Mouse (Mus musculus) embryonic facial prominence, embryonic 14.5 days (tissue): ENCODE results near the gene Tmed3. TPM values are rescaled to one million over a fixed set of nuclear protein-coding genes. Genes with fewer than 3 reads are reported as not detected.
A peak's percentile ranks its signal among the peaks of the same experiment; 100 is the strongest.

ENCODE experiments used
- ATAC-seq: fragments of 200-750 bp; cut with Nextera tagmentation; 2 replicates; pipeline ENCODE4 v1.8.0; 2017; ENCODE audit warnings: low read depth, moderate number of reproducible peaks, moderate TSS enrichment
- DNase-seq: peaks from one replicate; pipeline ENCODE4 v3.0.0-alpha.2; 2015; ENCODE audit warnings: low spot score
- H3K27ac ChIP-seq: fragments of 300-500 bp; sonication (generic); replicated peaks from 2 replicates; pipeline ENCODE4 v1.5.1; 2014; ENCODE audit warnings: low read depth, mild to moderate bottlenecking, low read length, moderate library complexity
- H3K27me3 ChIP-seq: fragments of 300-500 bp; sonication (generic); replicated peaks from 2 replicates; pipeline ENCODE4 v1.6.1; 2014; ENCODE audit warnings: low read length; ENCODE audit not compliant: control insufficient read depth, insufficient read depth
- H3K36me3 ChIP-seq: fragments of 300-500 bp; sonication (generic); 2 replicates; pipeline ENCODE4 v1.6.1; 2014; ENCODE audit warnings: low read length, mixed read lengths; ENCODE audit not compliant: control insufficient read depth, insufficient read depth
- H3K4me1 ChIP-seq: fragments of 300-500 bp; sonication (generic); 2 replicates; pipeline ENCODE4 v1.6.1; 2014; ENCODE audit warnings: antibody characterized with exemption, low read length; ENCODE audit not compliant: control insufficient read depth, insufficient read depth
- H3K4me2 ChIP-seq: fragments of 300-500 bp; sonication (generic); 2 replicates; pipeline ENCODE4 v1.6.1; 2014; ENCODE audit warnings: low read depth, mild to moderate bottlenecking, low read length, moderate library complexity, mixed read lengths
- H3K4me3 ChIP-seq: fragments of 300-500 bp; sonication (generic); 2 replicates; pipeline ENCODE4 v1.5.1; 2014; ENCODE audit warnings: low read depth, mild to moderate bottlenecking, low read length
- H3K9ac ChIP-seq: fragments of 300-500 bp; sonication (generic); 2 replicates; pipeline ENCODE4 v1.6.1; 2014; ENCODE audit warnings: low read depth, mild to moderate bottlenecking, low read length, moderate library complexity, mixed read lengths
- H3K9me3 ChIP-seq: fragments of 300-500 bp; sonication (generic); 2 replicates; pipeline ENCODE4 v1.6.1; 2016; ENCODE audit warnings: low read length; ENCODE audit not compliant: control insufficient read depth
- WGBS: fragments of 180-500 bp; shearing (Covaris S2); extraction: QIAGEN DNeasy Blood & Tissue Kit; methylation state at CpG from one replicate; pipeline ENCODE4 v1.1.7; 2014; 5-methylcytosine and 5-hydroxymethylcytosine counted together
- polyA plus RNA-seq: library from polyadenylated mRNA; unstranded; fragments of >200 nt; fragmentation: Nextera tagmentation; extraction: Ambion mirVana; gene quantifications from 2 replicates; pipeline ENCODE4 v1.2.1, GENCODE M21; 2014

The Tmed3 gene
- polyA plus RNA-seq, result 171 and 186 TPM in 2 replicates

DNA sequence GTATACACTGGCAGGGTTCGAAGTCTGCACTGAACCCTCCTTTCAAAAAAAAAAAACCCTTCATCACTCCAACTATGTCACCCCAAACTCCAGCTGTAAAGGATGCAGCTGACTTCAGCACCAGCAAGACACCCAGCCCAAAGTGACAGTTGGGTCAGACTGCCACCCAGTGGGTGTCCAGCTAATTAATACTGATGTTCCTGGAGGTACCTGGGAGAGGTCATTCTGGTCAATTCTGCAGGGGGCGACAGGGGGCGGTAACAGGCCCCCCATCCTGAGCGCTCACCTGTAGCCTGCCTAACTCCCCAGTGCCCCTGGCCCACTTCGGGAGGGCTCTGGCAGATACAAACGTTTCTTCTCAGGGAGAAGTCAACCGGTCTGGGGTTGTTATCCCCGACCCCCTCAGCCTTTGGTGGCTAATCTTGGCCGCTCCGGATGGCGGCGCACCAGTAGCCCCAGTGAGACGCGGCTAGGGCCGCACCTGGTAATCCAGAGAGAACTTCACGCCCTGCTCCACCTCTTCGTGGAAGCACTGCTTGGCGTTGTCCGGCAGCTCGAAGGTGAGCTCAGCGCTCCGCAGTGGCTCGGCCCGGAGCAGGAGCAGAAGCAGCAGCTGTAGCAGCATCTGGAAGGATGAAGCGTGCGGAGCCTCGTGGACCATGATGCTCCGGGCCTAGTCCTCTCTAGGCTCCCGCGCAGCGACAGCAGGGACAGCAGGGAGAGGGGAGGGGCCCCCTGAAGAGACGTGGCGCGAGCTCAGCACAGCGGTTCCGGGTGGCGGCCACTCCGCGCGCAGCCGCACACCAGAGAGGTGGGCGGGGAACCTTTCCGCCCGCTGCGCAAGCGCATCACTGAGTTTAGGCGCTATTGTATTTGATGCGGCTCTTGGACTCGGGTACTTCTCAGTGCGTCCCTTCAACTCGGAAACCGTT lies at the start of gene Tmed3:
Tmed3 (minus strand) TSS at position 804 of the 932 bp plus-strand sequence.
- H3K9ac ChIP-seq, result peak within 1 kb of the TSS; percentile 88
- H3K27me3 ChIP-seq, result no peaks in the 10 kb centered on the region
- H3K27ac ChIP-seq, result peak within 1 kb of the TSS; percentile 85
- DNase-seq (peak; percentile 97), ATAC-seq (peak; percentile 100)
- H3K4me2 ChIP-seq, result peak within 1 kb of the TSS; percentile 92
- 3% methylated on average over 40 of the region's 52 CpGs for WGBS
- peak within 1 kb of the TSS; percentile 74 for H3K4me3 ChIP-seq
- H3K4me1 ChIP-seq, result peaks cover 6% of the 10 kb centered on the region
- H3K36me3 ChIP-seq, result peaks cover 29% of the 10 kb centered on the region
- no peaks in the 10 kb centered on the region for H3K9me3 ChIP-seq

DNA sequence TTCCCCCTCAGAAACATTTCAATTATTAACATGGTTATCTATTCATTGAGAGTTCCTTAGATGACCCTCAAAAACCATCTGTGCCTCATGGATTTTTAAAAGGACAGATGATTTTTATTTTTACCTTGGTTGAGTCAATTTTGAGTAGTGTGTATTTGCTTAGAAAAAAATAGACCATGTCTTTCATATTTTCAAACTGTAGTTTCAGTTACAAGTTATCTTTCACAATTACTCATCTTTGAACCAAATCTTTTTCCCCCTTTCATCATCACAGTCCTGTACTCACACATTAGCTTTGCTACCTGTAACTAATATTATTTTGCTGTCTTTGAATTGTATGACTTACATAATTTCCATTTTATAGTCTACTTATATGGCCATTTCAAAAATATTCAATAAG lies 35.2 kb upstream of the Tmed3 start:
- peaks cover 15% of the 10 kb centered on the region for H3K27me3 ChIP-seq
- H3K4me1 ChIP-seq, result no peaks in the 10 kb centered on the region
- no peak overlapping the region for H3K4me2 ChIP-seq
- H3K4me3 ChIP-seq, result no peak overlapping the region
- no peak for DNase-seq
- no peak for ATAC-seq
- H3K36me3 ChIP-seq, result no peaks in the 10 kb centered on the region
- no peaks in the 10 kb centered on the region for H3K9me3 ChIP-seq
- no peak overlapping the region for H3K9ac ChIP-seq
- H3K27ac ChIP-seq, result no peak overlapping the region

DNA sequence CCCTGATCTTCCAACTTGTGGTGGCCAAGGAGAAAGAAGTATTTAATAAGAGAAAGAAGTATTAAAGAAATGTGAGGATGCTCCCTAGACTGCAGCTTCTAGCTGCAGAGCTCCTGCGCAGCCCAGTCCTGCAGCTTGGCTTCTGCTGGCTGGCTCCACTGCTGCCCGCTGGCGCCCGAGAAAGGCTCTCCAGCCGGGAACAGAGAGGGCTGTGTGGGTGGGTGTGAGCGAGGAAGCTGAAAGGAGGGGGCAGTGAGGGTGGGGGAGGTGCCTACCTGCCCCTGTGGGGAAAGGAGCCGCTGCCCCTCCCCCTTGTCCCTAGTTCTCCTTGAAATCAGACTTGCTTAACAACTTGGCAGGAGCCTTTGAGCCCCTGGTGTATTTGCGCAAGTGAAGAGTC lies 33.4 kb upstream of the Tmed3 start, which contains the start of gene Ankrd34c:
Ankrd34c (minus strand) TSS at position 181 of the 400 bp plus-strand sequence.
- no peak for DNase-seq
- Histone ChIP-seq H3K36me3 (no peaks in the 10 kb centered on the region), H3K27ac (no peak within 1 kb of the TSS), H3K27me3 (peaks cover 15% of the 10 kb centered on the region), H3K9me3 (no peaks in the 10 kb centered on the region), H3K4me2 (no peak within 1 kb of the TSS), H3K9ac (no peak within 1 kb of the TSS), H3K4me1 (no peaks in the 10 kb centered on the region), H3K4me3 (no peak within 1 kb of the TSS)
- no peak for ATAC-seq
- 4% methylated on average over 5 of the region's 8 CpGs for WGBS

DNA sequence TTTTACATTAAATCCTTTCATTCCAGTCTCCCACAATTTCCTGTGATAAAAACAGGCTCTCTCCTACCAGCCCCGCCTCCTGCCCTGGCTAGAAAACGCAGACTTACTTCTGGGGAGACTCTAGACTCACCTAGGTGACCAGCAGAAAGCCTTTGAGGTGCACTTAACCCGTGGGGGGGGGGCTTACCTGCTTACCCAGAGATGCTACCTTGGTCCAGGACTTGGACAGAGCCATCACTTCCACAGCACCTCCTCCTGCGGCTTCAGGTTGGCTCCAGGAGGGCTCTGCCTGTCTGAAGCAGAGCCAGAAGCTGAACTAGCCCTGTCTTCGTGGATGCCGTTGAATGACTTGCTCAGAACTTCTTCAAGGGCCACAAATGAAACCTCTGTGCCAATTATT lies 33.0 kb upstream of the Tmed3 start:
- 11% methylated on average over 6 of the region's 6 CpGs for WGBS
- no peak for DNase-seq
- ATAC-seq, result no peak
- peaks cover 15% of the 10 kb centered on the region for H3K27me3 ChIP-seq
- no peak overlapping the region for H3K4me3 ChIP-seq
- no peaks in the 10 kb centered on the region for H3K9me3 ChIP-seq
- H3K4me1 ChIP-seq, result no peaks in the 10 kb centered on the region
- H3K27ac ChIP-seq, result no peak overlapping the region
- H3K9ac ChIP-seq, result no peak overlapping the region
- no peak overlapping the region for H3K4me2 ChIP-seq
- no peaks in the 10 kb centered on the region for H3K36me3 ChIP-seq

DNA sequence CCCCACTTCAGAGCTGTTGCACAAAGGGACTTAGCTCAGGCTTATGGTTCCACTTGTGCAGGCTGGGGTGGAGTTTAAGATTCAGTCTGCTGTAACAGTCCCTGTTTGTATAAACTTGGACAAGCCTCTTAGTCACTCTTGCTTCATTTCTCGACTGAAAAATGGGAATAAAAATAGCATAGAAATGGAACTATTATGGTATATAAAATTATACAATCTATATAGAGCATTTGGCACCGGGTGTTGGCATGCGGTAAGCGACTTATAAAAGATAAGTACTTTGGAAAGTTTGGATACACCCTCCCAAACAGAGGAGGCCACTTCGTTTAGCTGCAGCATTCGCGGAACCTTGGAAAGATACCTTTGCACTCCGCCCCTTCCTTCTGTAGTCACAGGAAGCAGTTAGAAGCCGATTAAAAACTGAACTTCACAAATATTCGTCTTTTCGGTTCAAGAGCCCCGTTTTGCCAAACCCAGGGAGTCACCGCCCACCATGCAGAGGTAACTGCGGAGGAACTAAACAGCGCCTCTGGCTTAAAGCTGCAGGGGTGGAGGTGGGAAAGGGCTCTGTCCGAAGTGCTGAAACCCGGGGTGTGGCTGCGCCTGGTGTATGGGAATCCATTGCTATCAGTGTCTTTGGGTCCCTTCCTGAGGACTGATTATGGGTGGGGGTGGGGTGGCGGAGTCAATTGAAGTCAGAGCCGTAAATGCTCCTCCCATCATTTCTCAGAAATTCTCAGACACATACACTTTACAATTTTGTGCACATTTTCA lies 32.3 kb upstream of the Tmed3 start:
- Histone ChIP-seq H3K36me3 (no peaks in the 10 kb centered on the region), H3K9ac (no peak overlapping the region), H3K4me1 (no peaks in the 10 kb centered on the region), H3K27ac (no peak overlapping the region), H3K9me3 (no peaks in the 10 kb centered on the region), H3K4me2 (no peak overlapping the region), H3K27me3 (peaks cover 15% of the 10 kb centered on the region), H3K4me3 (no peak overlapping the region)
- WGBS, result 6% methylated on average over 20 of the region's 20 CpGs
- DNase-seq (peak; percentile 65), ATAC-seq (0 out of 2 replicates have a peak, but pooled peaks have one; percentile 67)

DNA sequence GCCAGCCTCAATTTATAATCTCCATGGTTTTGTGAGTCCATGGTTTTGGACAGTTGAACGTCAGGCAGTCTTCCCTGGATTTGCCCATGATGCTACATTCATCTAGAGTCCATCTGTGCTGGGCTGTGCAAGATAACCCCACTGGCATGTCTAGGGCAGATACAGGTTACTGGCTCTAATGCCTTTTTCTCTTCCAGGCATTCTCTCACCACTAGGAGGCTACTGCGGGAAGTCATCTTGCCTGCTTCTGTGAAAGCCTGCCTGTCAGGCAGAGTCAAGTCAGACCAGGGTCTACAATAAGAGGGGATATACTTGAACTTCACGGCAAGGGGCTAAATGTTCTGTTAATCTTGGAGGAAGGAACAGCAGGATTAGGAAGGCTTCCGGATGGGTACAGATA lies 2.0 kb upstream of the Tmed3 start:
- H3K36me3 ChIP-seq, result peaks cover 7% of the 10 kb centered on the region; the same call in 1 of the 2 replicates
- H3K4me2 ChIP-seq, result no peak overlapping the region
- no peaks in the 10 kb centered on the region for H3K9me3 ChIP-seq
- H3K27ac ChIP-seq, result no peak overlapping the region
- 19% methylated on average over 4 of the region's 4 CpGs for WGBS
- no peak overlapping the region for H3K9ac ChIP-seq
- ATAC-seq (no peak), DNase-seq (peak; percentile 26)
- peaks cover 6% of the 10 kb centered on the region for H3K4me1 ChIP-seq
- no peak overlapping the region for H3K4me3 ChIP-seq
- H3K27me3 ChIP-seq, result no peaks in the 10 kb centered on the region

DNA sequence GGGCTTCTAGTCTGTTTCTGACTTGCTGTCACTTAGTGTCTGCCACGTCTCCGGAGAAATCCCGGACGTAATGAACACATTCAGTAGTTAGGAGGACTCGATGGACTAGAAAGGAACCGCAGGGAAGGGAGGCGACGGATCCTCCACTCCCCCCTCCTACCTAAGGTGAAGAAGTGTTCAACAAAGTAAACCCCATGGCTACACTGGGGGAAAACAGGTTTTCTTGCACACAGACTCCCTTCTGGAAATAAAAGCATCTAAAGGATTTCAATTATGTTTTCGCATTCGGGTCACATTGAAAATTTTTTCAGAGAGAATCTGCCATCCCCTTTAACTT lies 297 bp upstream of the Tmed3 start:
- Histone ChIP-seq H3K4me1 (peaks cover 6% of the 10 kb centered on the region), H3K9ac (peak overlapping the region; percentile 88), H3K36me3 (peaks cover 23% of the 10 kb centered on the region), H3K27me3 (no peaks in the 10 kb centered on the region), H3K4me3 (peak overlapping the region; percentile 74), H3K27ac (peak overlapping the region; percentile 85), H3K9me3 (no peaks in the 10 kb centered on the region), H3K4me2 (peak overlapping the region; percentile 92)
- DNase-seq (no peak), ATAC-seq (peak; percentile 58)
- WGBS, result 7% methylated on average over 10 of the region's 10 CpGs

DNA sequence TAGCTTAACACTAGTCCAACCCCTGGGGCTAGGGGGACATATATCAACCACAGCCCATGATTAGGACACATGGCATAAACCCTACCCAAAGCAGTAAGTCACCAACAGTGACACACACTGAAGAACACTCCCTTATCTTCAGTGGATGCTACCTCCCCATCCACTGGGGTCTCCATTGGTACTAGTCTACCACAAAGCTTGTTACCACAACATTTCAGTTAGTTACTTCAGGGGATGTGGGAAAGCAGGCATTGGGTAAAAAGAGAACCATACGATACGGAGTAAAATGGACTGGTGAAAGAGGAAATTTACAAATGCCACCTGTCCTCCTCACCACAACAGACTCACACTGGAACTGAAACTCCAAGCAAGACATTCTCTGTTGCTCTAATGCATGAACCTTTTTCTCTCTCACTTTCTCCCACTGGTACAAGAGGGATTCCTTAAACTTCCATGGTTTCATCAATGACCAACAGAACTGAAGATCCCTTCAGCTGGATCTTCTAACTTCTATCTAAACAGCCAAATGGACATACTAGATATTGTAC lies 3.9 kb downstream of the Tmed3 start:
- H3K27me3 ChIP-seq, result no peaks in the 10 kb centered on the region
- DNase-seq, result no peak
- H3K36me3 ChIP-seq, result peaks cover 57% of the 10 kb centered on the region
- ATAC-seq, result no peak
- 88% methylated on average over 2 of the region's 2 CpGs for WGBS
- no peak overlapping the region for H3K4me3 ChIP-seq
- no peaks in the 10 kb centered on the region for H3K9me3 ChIP-seq
- H3K9ac ChIP-seq, result no peak overlapping the region
- H3K4me1 ChIP-seq, result peaks cover 6% of the 10 kb centered on the region
- no peak overlapping the region for H3K4me2 ChIP-seq
- no peak overlapping the region for H3K27ac ChIP-seq
